Mouse (Mus musculus) adrenal gland, adult 2 months (tissue): Measurements from ENCODE around the gene Cox17. TPM values are rescaled to one million over a fixed set of nuclear protein-coding genes. Genes with fewer than 3 reads are reported as not detected.
"Not testable (repeated sequence)": the region's sequence is repeated elsewhere in the genome, so short reads cannot be mapped to it uniquely, and the experiment has no call there.

Source experiments
- DNase-seq: peaks from one replicate; pipeline ENCODE4 v3.0.0; 2021
- long read RNA-seq: library from polyadenylated mRNA; stranded (forward); transcript quantifications from one replicate; pipeline ENCODE4 v2.0.0, GENCODE M21; 2021
- polyA plus RNA-seq: library from polyadenylated mRNA; depleted of rRNA; stranded (reverse); fragments of >200 nt; gene quantifications from 2 replicates; pipeline ENCODE4 v1.2.3, GENCODE M21; 2012; rRNA removed
- total RNA-seq, 2 experiments: library from RNA; stranded (reverse); gene quantifications; 2 replicates each; pipeline ENCODE4 v1.2.3; 2021

The Cox17 gene
- 100 to 1,000 TPM; 223 to 312 TPM for total RNA-seq
- polyA plus RNA-seq = 34.7 and 43.0 TPM in 2 replicates
- long read RNA-seq, transcript Cox17-204 (2 exons, 2,396 nt) = minor isoform, 14 of 260 reads
- long read RNA-seq, transcript Cox17-201 (3 exons, 444 nt) = major isoform, 233 of 260 reads
- long read RNA-seq, partial matches to known transcripts = 1 of 260 reads
- long read RNA-seq, other reads (novel, unspliced or antisense) = 12 of 260 reads

- peak; percentile 94 for DNase-seq
Observed at GRCm38 (mm10) chr16:38346529-38347325, at the start of gene Cox17, which contains the start of gene Gm21987. TSS of gene Cox17 (plus strand) at chr16:38346991. TSS of gene Gm21987 (plus strand) at chr16:38347040.

- DNase-seq = no peak
Observed at GRCm38 (mm10) chr16:38298410-38298809, 48.4 kb upstream of the Cox17 start.

- no peak for DNase-seq
Observed at GRCm38 (mm10) chr16:38302367-38302766, 44.4 kb upstream of the Cox17 start.

GRCm38 (mm10) chr16:38304460-38305194, 42.2 kb upstream of the Cox17 start:
- DNase-seq = peak; percentile 83

GRCm38 (mm10) chr16:38306571-38307220, 40.1 kb upstream of the Cox17 start:
- DNase-seq = no peak

GRCm38 (mm10) chr16:38307221-38307605, 39.6 kb upstream of the Cox17 start:
- no peak for DNase-seq

GRCm38 (mm10) chr16:38307651-38308050, 39.1 kb upstream of the Cox17 start:
- no peak for DNase-seq

GRCm38 (mm10) chr16:38308195-38308594, 38.6 kb upstream of the Cox17 start:
- DNase-seq = no peak

GRCm38 (mm10) chr16:38318492-38318891, 28.3 kb upstream of the Cox17 start:
- DNase-seq = no peak

- no peak for DNase-seq
Observed at GRCm38 (mm10) chr16:38319087-38319486, 27.7 kb upstream of the Cox17 start.

- peak; percentile 39 for DNase-seq
Observed at GRCm38 (mm10) chr16:38321452-38321935, 25.3 kb upstream of the Cox17 start.

- DNase-seq = no peak
Observed at GRCm38 (mm10) chr16:38324311-38324710, 22.5 kb upstream of the Cox17 start.

GRCm38 (mm10) chr16:38326778-38327397, 19.9 kb upstream of the Cox17 start:
- no peak for DNase-seq

GRCm38 (mm10) chr16:38329340-38329739, 17.5 kb upstream of the Cox17 start:
- DNase-seq = no peak

GRCm38 (mm10) chr16:38334431-38334830, 12.4 kb upstream of the Cox17 start:
- DNase-seq = no peak

- DNase-seq = not testable (repeated sequence)
Observed at GRCm38 (mm10) chr16:38338077-38338476, 8.7 kb upstream of the Cox17 start.

- peak; percentile 81 for DNase-seq
Observed at GRCm38 (mm10) chr16:38341396-38342324, 5.1 kb upstream of the Cox17 start, which contains the start of gene Maats1. TSS of gene Maats1 (minus strand) at chr16:38342143.

GRCm38 (mm10) chr16:38344941-38345725, 1.7 kb upstream of the Cox17 start:
- DNase-seq = no peak

- DNase-seq = no peak
Observed at GRCm38 (mm10) chr16:38347588-38347987, 797 bp downstream of the Cox17 start.
